Mouse (Mus musculus): Measurements from ENCODE around the gene Fgf8. TPM values are rescaled to one million over a fixed set of nuclear protein-coding genes. Genes with fewer than 3 reads are reported as not detected.

Gene Fgf8
- polyA plus RNA-seq, 1 experiment from 2014 or later, result not detected

GRCm38 (mm10) chr19:45737846-45738484 lies 4.8 kb downstream of the Fgf8 start:
- DNase-seq, result no peak
- no peak overlapping the region for H3K4me3 ChIP-seq (replicated peaks)
- ATAC-seq (ENCODE audit: low read depth), result no peak
- no peak overlapping the region for H3K9ac ChIP-seq
- H3K9me3 ChIP-seq (replicated peaks), result no peaks in the 10 kb centered on the region
- peaks cover 100% of the 10 kb centered on the region for H3K27me3 ChIP-seq
- WGBS (ENCODE audit: insufficient replicate concordance), result 76% methylated on average over 10 of the region's 10 CpGs
- H3K27ac ChIP-seq, result no peak overlapping the region
- H3K36me3 ChIP-seq, result no peaks in the 10 kb centered on the region
- H3K4me1 ChIP-seq (replicated peaks), result peaks cover 23% of the 10 kb centered on the region
- H3K4me2 ChIP-seq, result no peak overlapping the region

GRCm38 (mm10) chr19:45737208-45737845 lies 5.4 kb downstream of the Fgf8 start:
- Histone ChIP-seq H3K36me3 (no peaks in the 10 kb centered on the region), H3K4me3 (replicated peaks) (peak overlapping the region; percentile 29), H3K27ac (no peak overlapping the region), H3K9me3 (replicated peaks) (no peaks in the 10 kb centered on the region), H3K4me1 (replicated peaks) (peaks cover 19% of the 10 kb centered on the region), H3K9ac (no peak overlapping the region), H3K4me2 (peak overlapping the region; percentile 33), H3K27me3 (peaks cover 100% of the 10 kb centered on the region)
- no peak for DNase-seq
- ATAC-seq (ENCODE audit: low read depth), result 0 out of 2 replicates have a peak, but pooled peaks have one; percentile 18
- WGBS (ENCODE audit: insufficient replicate concordance), result 24% methylated on average over 23 of the region's 23 CpGs

- Histone ChIP-seq H3K9ac (no peak overlapping the region), H3K27ac (no peak overlapping the region), H3K4me1 (replicated peaks) (peaks cover 14% of the 10 kb centered on the region), H3K9me3 (replicated peaks) (no peaks in the 10 kb centered on the region), H3K4me2 (peak overlapping the region; percentile 33), H3K27me3 (peaks cover 99% of the 10 kb centered on the region), H3K36me3 (no peaks in the 10 kb centered on the region), H3K4me3 (replicated peaks) (peak overlapping the region; percentile 29)
- ATAC-seq (ENCODE audit: low read depth), result 0 out of 2 replicates have a peak, but pooled peaks have one; percentile 43
- peak; percentile 39 for DNase-seq
- WGBS (ENCODE audit: insufficient replicate concordance), result under 1% methylated on average over 28 of the region's 28 CpGs
These were observed 5.9 kb downstream of the Fgf8 start for GRCm38 (mm10) chr19:45736855-45737207.

GRCm38 (mm10) chr19:45736241-45736640 lies 6.5 kb downstream of the Fgf8 start:
- H3K36me3 ChIP-seq, result no peaks in the 10 kb centered on the region
- no peak overlapping the region for H3K27ac ChIP-seq
- no peak overlapping the region for H3K4me2 ChIP-seq
- no peak for ATAC-seq (ENCODE audit: low read depth)
- H3K4me3 ChIP-seq (replicated peaks), result no peak overlapping the region
- H3K9ac ChIP-seq, result no peak overlapping the region
- peaks cover 11% of the 10 kb centered on the region for H3K4me1 ChIP-seq (replicated peaks)
- no peaks in the 10 kb centered on the region for H3K9me3 ChIP-seq (replicated peaks)
- no peak for DNase-seq
- peaks cover 99% of the 10 kb centered on the region for H3K27me3 ChIP-seq
- 38% methylated on average over 1 of the region's 1 CpGs for WGBS (ENCODE audit: insufficient replicate concordance)

GRCm38 (mm10) chr19:45734762-45735161 lies 8.0 kb downstream of the Fgf8 start:
- ATAC-seq (ENCODE audit: low read depth), result no peak
- WGBS (ENCODE audit: insufficient replicate concordance), result 51% methylated on average over 7 of the region's 7 CpGs

GRCm38 (mm10) chr19:45734191-45734590 lies 8.5 kb downstream of the Fgf8 start:
- 61% methylated on average over 5 of the region's 5 CpGs for WGBS (ENCODE audit: insufficient replicate concordance)
- Histone ChIP-seq H3K4me2 (no peak overlapping the region), H3K4me3 (replicated peaks) (no peak overlapping the region), H3K27me3 (peaks cover 95% of the 10 kb centered on the region), H3K9ac (no peak overlapping the region), H3K4me1 (replicated peaks) (peaks cover 11% of the 10 kb centered on the region), H3K36me3 (no peaks in the 10 kb centered on the region), H3K9me3 (replicated peaks) (no peaks in the 10 kb centered on the region), H3K27ac (no peak overlapping the region)
- ATAC-seq (ENCODE audit: low read depth), result no peak
- no peak for DNase-seq

More at GRCm38 (mm10) chr19:45734762-45735161, 8.0 kb downstream of the Fgf8 start:
- Histone ChIP-seq H3K9me3 (replicated peaks) (no peaks in the 10 kb centered on the region), H3K4me3 (replicated peaks) (no peak overlapping the region), H3K4me2 (no peak overlapping the region), H3K9ac (no peak overlapping the region), H3K27ac (no peak overlapping the region), H3K4me1 (replicated peaks) (peaks cover 11% of the 10 kb centered on the region), H3K27me3 (peaks cover 99% of the 10 kb centered on the region), H3K36me3 (no peaks in the 10 kb centered on the region)
- DNase-seq, result no peak

- Histone ChIP-seq H3K27me3 (peaks cover 93% of the 10 kb centered on the region), H3K9ac (no peak overlapping the region), H3K36me3 (no peaks in the 10 kb centered on the region), H3K4me1 (replicated peaks) (peaks cover 11% of the 10 kb centered on the region), H3K9me3 (replicated peaks) (no peaks in the 10 kb centered on the region), H3K4me3 (replicated peaks) (no peak overlapping the region), H3K4me2 (no peak overlapping the region), H3K27ac (no peak overlapping the region)
- DNase-seq (no peak), ATAC-seq (ENCODE audit: low read depth) (no peak)
- 24% methylated on average over 10 of the region's 10 CpGs for WGBS (ENCODE audit: insufficient replicate concordance)
These were observed 9.2 kb downstream of the Fgf8 start for GRCm38 (mm10) chr19:45733564-45733963.

GRCm38 (mm10) chr19:45731658-45732057 lies 11.1 kb downstream of the Fgf8 start:
- DNase-seq, result no peak
- 80% methylated on average over 7 of the region's 7 CpGs for WGBS (ENCODE audit: insufficient replicate concordance)

GRCm38 (mm10) chr19:45730042-45730441 lies 12.7 kb downstream of the Fgf8 start:
- Histone ChIP-seq H3K4me1 (replicated peaks) (no peaks in the 10 kb centered on the region), H3K27me3 (peaks cover 63% of the 10 kb centered on the region), H3K4me3 (replicated peaks) (no peak overlapping the region), H3K27ac (no peak overlapping the region), H3K4me2 (no peak overlapping the region), H3K36me3 (no peaks in the 10 kb centered on the region), H3K9me3 (replicated peaks) (no peaks in the 10 kb centered on the region), H3K9ac (no peak overlapping the region)
- no peak for ATAC-seq (ENCODE audit: low read depth)
- no peak for DNase-seq
- WGBS (ENCODE audit: insufficient replicate concordance), result 58% methylated on average over 8 of the region's 8 CpGs

More at GRCm38 (mm10) chr19:45731658-45732057, 11.1 kb downstream of the Fgf8 start:
- Histone ChIP-seq H3K4me1 (replicated peaks) (peaks cover 4% of the 10 kb centered on the region), H3K27ac (no peak overlapping the region), H3K4me2 (no peak overlapping the region), H3K9ac (no peak overlapping the region), H3K27me3 (peaks cover 77% of the 10 kb centered on the region), H3K36me3 (no peaks in the 10 kb centered on the region), H3K9me3 (replicated peaks) (no peaks in the 10 kb centered on the region), H3K4me3 (replicated peaks) (no peak overlapping the region)
- ATAC-seq (ENCODE audit: low read depth), result no peak

- Histone ChIP-seq H3K4me2 (no peak overlapping the region), H3K4me3 (replicated peaks) (no peak overlapping the region), H3K27ac (no peak overlapping the region), H3K4me1 (replicated peaks) (no peaks in the 10 kb centered on the region), H3K9ac (no peak overlapping the region), H3K36me3 (no peaks in the 10 kb centered on the region), H3K9me3 (replicated peaks) (no peaks in the 10 kb centered on the region), H3K27me3 (peaks cover 36% of the 10 kb centered on the region)
- ATAC-seq (ENCODE audit: low read depth), result no peak
- 55% methylated on average over 10 of the region's 10 CpGs for WGBS (ENCODE audit: insufficient replicate concordance)
- DNase-seq, result no peak
These were observed 15.5 kb downstream of the Fgf8 start for GRCm38 (mm10) chr19:45727231-45727630.

GRCm38 (mm10) chr19:45725677-45726277 lies 16.9 kb downstream of the Fgf8 start:
- no peak overlapping the region for H3K4me2 ChIP-seq
- H3K36me3 ChIP-seq, result no peaks in the 10 kb centered on the region
- WGBS (ENCODE audit: insufficient replicate concordance), result 45% methylated on average over 14 of the region's 14 CpGs
- H3K4me1 ChIP-seq (replicated peaks), result no peaks in the 10 kb centered on the region
- H3K27ac ChIP-seq, result no peak overlapping the region
- no peak for DNase-seq
- H3K9me3 ChIP-seq (replicated peaks), result no peaks in the 10 kb centered on the region
- H3K27me3 ChIP-seq, result peaks cover 22% of the 10 kb centered on the region
- ATAC-seq (ENCODE audit: low read depth), result no peak
- no peak overlapping the region for H3K4me3 ChIP-seq (replicated peaks)
- H3K9ac ChIP-seq, result no peak overlapping the region
